Mouse (Mus musculus) mammary gland, adult 2 months (tissue): ENCODE data around the gene Ech1. TPM values are rescaled to one million over a fixed set of nuclear protein-coding genes. Genes with fewer than 3 reads are reported as not detected.

Experiments
- polyA plus RNA-seq: library from polyadenylated mRNA; depleted of rRNA; stranded (reverse); fragments of >200 nt; gene quantifications from 2 replicates; pipeline ENCODE4 v1.2.3, GENCODE M21; 2012; ENCODE audit warnings: low replicate concordance; rRNA removed

Ech1 gene
- 446 and 756 TPM in 2 replicates for polyA plus RNA-seq

DNA sequence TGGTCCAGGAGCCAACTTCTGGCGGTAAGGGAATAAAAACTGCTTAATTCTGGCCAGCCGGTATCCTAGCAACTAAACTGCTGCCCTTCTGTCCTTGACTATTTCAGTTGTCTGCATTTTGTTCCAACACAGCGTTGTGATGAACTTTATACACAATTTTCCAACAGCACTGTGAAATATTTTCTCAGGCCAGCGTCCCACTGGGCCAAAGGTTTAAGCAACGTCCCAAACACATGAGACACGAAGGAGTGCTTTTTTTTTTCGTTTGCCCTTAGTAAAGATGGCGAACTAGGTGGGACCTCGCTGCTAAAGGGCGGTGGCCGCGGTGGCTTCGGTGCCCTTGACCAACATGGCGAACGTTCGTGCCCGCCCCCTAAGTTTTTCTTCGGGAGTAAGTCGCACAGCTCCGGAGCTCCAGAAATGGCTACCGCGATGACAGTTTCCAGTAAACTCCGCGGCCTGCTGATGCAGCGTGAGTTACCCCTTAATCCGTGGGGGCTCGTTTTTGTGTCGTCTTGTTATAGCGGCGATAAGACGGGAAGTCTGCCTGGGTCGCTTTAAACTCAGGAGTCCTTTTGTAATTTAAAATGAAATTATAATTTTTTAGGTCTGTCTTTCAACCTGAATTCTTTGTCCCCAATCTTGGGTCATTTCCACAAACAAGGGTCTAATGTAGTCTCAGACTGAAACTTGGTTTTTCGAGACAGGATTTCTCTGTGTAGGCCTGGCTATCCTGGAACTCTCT is at the start of gene Ech1:
Gene Ech1, plus strand, starts transcription at position 277 of the 745 bp plus-strand sequence.

DNA sequence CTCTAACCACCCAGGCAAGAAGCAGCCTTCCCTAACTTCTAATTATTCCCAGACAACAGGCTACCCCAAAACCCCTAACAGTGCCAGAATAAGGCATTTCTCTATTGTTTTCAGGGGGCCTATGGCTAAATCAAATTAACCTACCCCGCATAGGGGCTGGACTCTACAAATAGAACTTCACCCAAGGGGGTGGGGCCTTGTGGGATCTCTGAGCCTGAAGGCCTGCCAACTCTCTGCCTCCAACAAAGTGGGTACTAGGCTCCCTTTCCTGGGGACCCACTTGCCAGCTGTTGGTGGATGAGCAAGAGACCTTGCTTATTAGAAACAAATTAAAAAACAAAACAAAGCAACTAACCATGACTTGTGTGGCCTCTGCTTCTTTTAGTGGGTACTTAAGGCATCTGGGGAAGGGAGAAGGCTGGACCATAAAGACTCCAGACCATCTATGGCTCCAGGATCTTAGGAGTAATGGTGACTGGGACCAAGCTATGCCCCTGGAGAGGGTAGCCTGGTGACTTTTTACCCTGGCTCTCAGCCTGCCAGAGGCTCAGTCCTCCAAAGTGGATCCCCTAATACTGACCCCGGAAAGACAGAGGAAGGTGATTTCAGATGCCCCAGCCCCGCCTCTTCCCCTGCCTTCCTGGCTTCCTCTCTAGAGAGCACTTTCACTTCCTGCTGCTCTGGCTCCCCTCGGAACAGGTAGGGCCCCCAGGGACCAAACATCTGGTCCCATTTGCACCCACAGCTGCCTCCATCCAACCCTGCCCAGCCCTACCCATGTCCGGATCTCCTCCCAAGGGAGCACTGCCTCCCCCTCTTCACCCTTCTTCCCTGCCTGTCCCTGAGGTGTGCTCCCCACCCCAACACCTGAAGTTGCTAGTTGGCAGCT is 36.5 kb upstream of the Ech1 start, which contains the start of gene Rinl:
Gene Rinl, plus strand, starts transcription at position 663 of the 889 bp plus-strand sequence.

GRCm38 (mm10) chr7:28808221-28808941 is 16.6 kb upstream of the Ech1 start, which contains the start of gene Hnrnpl:
Gene Hnrnpl, plus strand, starts transcription at chr7:28808541.

DNA sequence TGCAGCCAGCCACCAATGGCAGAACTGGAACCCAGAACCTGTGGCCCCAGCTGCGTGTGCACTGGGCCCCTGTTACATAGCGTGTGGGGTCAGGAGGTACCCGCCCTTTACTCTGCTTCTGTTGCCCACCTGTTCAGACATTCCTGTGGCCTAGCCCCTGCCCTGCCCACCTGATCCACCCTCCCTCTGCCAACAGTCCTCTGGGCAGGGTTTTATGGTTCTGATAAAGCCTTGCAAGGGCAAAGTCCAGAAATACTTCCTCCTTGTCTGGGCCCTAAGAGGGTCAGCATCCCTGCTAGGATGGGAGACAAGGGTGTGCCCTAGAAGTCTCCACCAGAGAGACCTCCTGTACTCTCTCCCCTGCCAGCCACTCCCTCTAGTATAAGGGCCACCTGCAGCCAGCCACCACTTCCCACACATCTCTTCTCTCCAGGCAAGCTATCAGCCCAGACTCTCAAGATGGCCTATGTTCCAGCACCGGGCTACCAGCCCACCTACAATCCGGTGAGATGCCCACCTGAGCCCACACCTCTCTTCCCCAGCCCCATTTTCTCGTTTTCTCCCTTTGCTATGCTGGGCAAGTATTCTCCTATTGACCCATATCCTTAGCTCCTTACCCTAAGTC is 8.8 kb downstream of the Ech1 start, which contains the start of gene Lgals4:
Gene Lgals4, plus strand, starts transcription at position 132 of the 625 bp plus-strand sequence.

GRCm38 (mm10) chr7:28863540-28863939 is 38.5 kb downstream of the Ech1 start, which contains the start of gene Lgals7:
Gene Lgals7, plus strand, starts transcription at chr7:28863853.

GRCm38 (mm10) chr7:28881199-28881598 is 56.2 kb downstream of the Ech1 start, which contains the start of gene Capn12:
Gene Capn12, plus strand, starts transcription at chr7:28881422.

Other genes with a start within 250 kb of the Ech1 start
- 94.8 and 122 TPM in 2 replicates for gene Samd4b, start 227.1 kb upstream of the Ech1 start, polyA plus RNA-seq
- gene Pak4, start 227.0 kb upstream of the Ech1 start, polyA plus RNA-seq, result 17.6 and 40.2 TPM in 2 replicates
- 1.3 TPM in 1 of 2 replicates, not detected in the other for gene Acp7, start 193.9 kb upstream of the Ech1 start, polyA plus RNA-seq
- 12.5 and 18.3 TPM in 2 replicates for gene Fbxo27, start 132.4 kb upstream of the Ech1 start, polyA plus RNA-seq
- gene Fbxo17, start 108.4 kb upstream of the Ech1 start, polyA plus RNA-seq, result 4.6 and 7.5 TPM in 2 replicates
- 47.7 and 130 TPM in 2 replicates for gene Mrps12, start 83.4 kb upstream of the Ech1 start, polyA plus RNA-seq
- 25.3 and 32.9 TPM in 2 replicates for gene Sars2, start 83.2 kb upstream of the Ech1 start, polyA plus RNA-seq
- gene Ccer2, start 69.0 kb upstream of the Ech1 start, polyA plus RNA-seq, result not detected in 2 replicates
- gene Sirt2, start 58.5 kb upstream of the Ech1 start, polyA plus RNA-seq, result 79.4 and 91.0 TPM in 2 replicates
- gene Nfkbib, start 57.7 kb upstream of the Ech1 start, polyA plus RNA-seq, result 34.4 and 86.5 TPM in 2 replicates
- 17.7 and 28.4 TPM in 2 replicates for gene Rinl, start 36.2 kb upstream of the Ech1 start, polyA plus RNA-seq
- 175 and 340 TPM in 2 replicates for gene Hnrnpl, start 16.7 kb upstream of the Ech1 start, polyA plus RNA-seq
- gene Lgals4, start 8.6 kb downstream of the Ech1 start, polyA plus RNA-seq, result 26.0 and 45.3 TPM in 2 replicates
- gene Lgals7, start 38.6 kb downstream of the Ech1 start, polyA plus RNA-seq, result 41.0 and 66.0 TPM in 2 replicates
- gene Capn12, start 56.2 kb downstream of the Ech1 start, polyA plus RNA-seq, result 0.96 and 1.6 TPM in 2 replicates
- gene Actn4, start 137.1 kb downstream of the Ech1 start, polyA plus RNA-seq, result 254 and 325 TPM in 2 replicates
- 210 and 305 TPM in 2 replicates for gene Eif3k, start 156.6 kb downstream of the Ech1 start, polyA plus RNA-seq
- gene Map4k1, start 156.8 kb downstream of the Ech1 start, polyA plus RNA-seq, result 39.4 and 98.8 TPM in 2 replicates